Mouse (Mus musculus) CD4-positive, CD25-positive, alpha-beta regulatory T cell (primary cell): ENCODE results near the gene Slc34a3. TPM values are rescaled to one million over a fixed set of nuclear protein-coding genes. Genes with fewer than 3 reads are reported as not detected.

ENCODE experiments used
- polyA plus RNA-seq: library from polyadenylated mRNA; unstranded; fragments of 100-300 nt; shearing (Covaris generic); gene quantifications from one replicate; pipeline ENCODE4 v1.2.1, GENCODE M21; 2017

Slc34a3 gene
- not detected for polyA plus RNA-seq

GRCm38 (mm10) chr2:25234050-25234449 is at the start of gene Slc34a3:
Gene Slc34a3 (minus strand): TSS chr2:25234364.

GRCm38 (mm10) chr2:25271827-25272511 is 37.8 kb upstream of the Slc34a3 start, which contains the start of the genes Ssna1 and Anapc2:
Gene Ssna1 (minus strand): TSS chr2:25272438.
Gene Anapc2 (plus strand): TSS chr2:25272478.

GRCm38 (mm10) chr2:25262291-25262767 is 28.2 kb upstream of the Slc34a3 start, which contains the start of gene Tprn:
Gene Tprn (plus strand): TSS chr2:25262618.

GRCm38 (mm10) chr2:25255284-25255779 is 21.2 kb upstream of the Slc34a3 start, which contains the start of gene Tmem203:
Gene Tmem203 (plus strand): TSS chr2:25255439.

GRCm38 (mm10) chr2:25246183-25247072 is 12.3 kb upstream of the Slc34a3 start, which contains the start of gene AL732309.1:
Gene AL732309.1 (minus strand): TSS chr2:25246863.

GRCm38 (mm10) chr2:25242101-25242506 is 7.9 kb upstream of the Slc34a3 start, which contains the start of the genes Rnf208 and Cysrt1:
Gene Rnf208 (plus strand): TSS chr2:25242255.
Gene Cysrt1 (minus strand): TSS chr2:25242452.

GRCm38 (mm10) chr2:25236614-25237013 is 2.5 kb upstream of the Slc34a3 start, which contains the start of gene Rnf224:
Gene Rnf224 (minus strand): TSS chr2:25236787.

GRCm38 (mm10) chr2:25224492-25224765 is 9.7 kb downstream of the Slc34a3 start, which contains the start of gene Tubb4b:
Gene Tubb4b (minus strand): TSS chr2:25224702.

GRCm38 (mm10) chr2:25218445-25218844 is 15.7 kb downstream of the Slc34a3 start, which contains the start of gene Fam166a:
Gene Fam166a (plus strand): TSS chr2:25218745.

GRCm38 (mm10) chr2:25214444-25214843 is 19.7 kb downstream of the Slc34a3 start, which contains the start of gene Stpg3:
Gene Stpg3 (minus strand): TSS chr2:25214637.

GRCm38 (mm10) chr2:25211121-25211670 is 23.0 kb downstream of the Slc34a3 start, which contains the start of gene Nelfb:
Gene Nelfb (minus strand): TSS chr2:25211489.

GRCm38 (mm10) chr2:25196172-25196954 is 37.8 kb downstream of the Slc34a3 start, which contains the start of gene Tor4a:
Gene Tor4a (minus strand): TSS chr2:25196886.

GRCm38 (mm10) chr2:25180478-25180903 is 53.7 kb downstream of the Slc34a3 start, which contains the start of gene Nrarp:
Gene Nrarp (plus strand): TSS chr2:25180758.

Other genes starting within 250 kb of the Slc34a3 start
- gene Nsmf, start 180.0 kb downstream of the Slc34a3 start, polyA plus RNA-seq = 53.2 TPM
- 0.37 TPM for gene Entpd8, start 154.1 kb downstream of the Slc34a3 start, polyA plus RNA-seq
- gene Noxa1, start 139.2 kb downstream of the Slc34a3 start, polyA plus RNA-seq = 8.3 TPM
- gene Nrarp, start 53.6 kb downstream of the Slc34a3 start, polyA plus RNA-seq = 5.1 TPM
- 115 TPM for gene Tor4a, start 37.5 kb downstream of the Slc34a3 start, polyA plus RNA-seq
- 141 TPM for gene Nelfb, start 22.9 kb downstream of the Slc34a3 start, polyA plus RNA-seq
- gene Stpg3, start 19.7 kb downstream of the Slc34a3 start, polyA plus RNA-seq = not detected
- gene Fam166a, start 15.6 kb downstream of the Slc34a3 start, polyA plus RNA-seq = 0.49 TPM
- gene Tubb4b, start 9.7 kb downstream of the Slc34a3 start, polyA plus RNA-seq = 174 TPM
- gene Rnf224, start 2.4 kb upstream of the Slc34a3 start, polyA plus RNA-seq = not detected
- 2.2 TPM for gene Rnf208, start 7.9 kb upstream of the Slc34a3 start, polyA plus RNA-seq
- gene Cysrt1, start 8.1 kb upstream of the Slc34a3 start, polyA plus RNA-seq = not detected
- gene AL732309.1, start 12.5 kb upstream of the Slc34a3 start, polyA plus RNA-seq = 7.9 TPM
- gene Tmem203, start 21.1 kb upstream of the Slc34a3 start, polyA plus RNA-seq = 25.3 TPM
- 18.9 TPM for gene Tprn, start 28.3 kb upstream of the Slc34a3 start, polyA plus RNA-seq
- gene Ssna1, start 38.1 kb upstream of the Slc34a3 start, polyA plus RNA-seq = 118 TPM
- 116 TPM for gene Anapc2, start 38.1 kb upstream of the Slc34a3 start, polyA plus RNA-seq
- gene Tmem210, start 53.8 kb upstream of the Slc34a3 start, polyA plus RNA-seq = not detected
- gene Lrrc26, start 55.6 kb upstream of the Slc34a3 start, polyA plus RNA-seq = 0.14 TPM
- 0.25 TPM for gene Grin1, start 84.8 kb upstream of the Slc34a3 start, polyA plus RNA-seq
- gene Man1b1, start 98.0 kb upstream of the Slc34a3 start, polyA plus RNA-seq = 21.4 TPM
- gene Dpp7, start 122.0 kb upstream of the Slc34a3 start, polyA plus RNA-seq = 20.6 TPM
- gene Uap1l1, start 131.3 kb upstream of the Slc34a3 start, polyA plus RNA-seq = 40.8 TPM
- gene Sapcd2, start 138.0 kb upstream of the Slc34a3 start, polyA plus RNA-seq = 0.87 TPM
- not detected for gene Entpd2, start 161.5 kb upstream of the Slc34a3 start, polyA plus RNA-seq
- gene Npdc1, start 165.0 kb upstream of the Slc34a3 start, polyA plus RNA-seq = 0.96 TPM
- gene Fut7, start 188.9 kb upstream of the Slc34a3 start, polyA plus RNA-seq = 5.3 TPM
- 74.7 TPM for gene Abca2, start 194.3 kb upstream of the Slc34a3 start, polyA plus RNA-seq
- 3.2 TPM for gene Clic3, start 222.5 kb upstream of the Slc34a3 start, polyA plus RNA-seq
- gene Paxx, start 226.7 kb upstream of the Slc34a3 start, polyA plus RNA-seq = 112 TPM
- gene Ptgds, start 235.7 kb upstream of the Slc34a3 start, polyA plus RNA-seq = not detected